Mouse (Mus musculus): ENCODE results near the gene Gm10324.
"Not testable (repeated sequence)": the region's sequence is repeated elsewhere in the genome, so short reads cannot be mapped to it uniquely, and the experiment has no call there.

- not testable (repeated sequence) for TF ChIP-seq CTCF, EP300 (IDR thresholded peaks at IDR 0.05; ENCODE audit: low read depth)
These were observed at the start of gene Gm10324 for GRCm38 (mm10) chr13:66119247-66119646.
